Mouse (Mus musculus) cerebellum, postnatal 4 days (tissue): ENCODE measurements around the gene Il22ra1.
"Not testable (repeated sequence)": the region's sequence is repeated elsewhere in the genome, so short reads cannot be mapped to it uniquely, and the experiment has no call there.

Experiments used
- DNase-seq, 2 experiments: peaks; one replicate each; pipeline ENCODE4 v3.0.0; 2022; ENCODE audit warnings: low spot score in 2 of 2, mixed read lengths in 1 of 2

Il22ra1 gene

DNA sequence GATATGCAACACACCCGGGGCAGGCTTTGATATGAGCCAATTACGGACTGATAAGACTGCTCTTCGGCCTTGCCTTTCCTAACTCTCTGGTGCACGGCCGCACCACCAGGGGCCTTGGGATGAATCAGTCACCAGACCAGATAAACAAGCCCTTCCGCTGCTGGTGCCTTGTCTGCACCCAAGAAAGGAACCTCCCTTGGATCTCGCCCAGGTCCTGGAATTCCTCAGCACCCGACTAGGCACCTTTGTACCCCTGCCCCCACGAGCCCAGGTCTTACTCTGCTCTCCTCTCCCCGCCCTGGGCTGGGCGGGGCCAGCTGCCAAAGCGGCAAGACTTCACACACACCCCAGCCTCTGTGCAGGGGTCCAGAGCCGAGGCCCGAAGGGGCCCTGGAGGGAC lies at the start of gene Il22ra1:
Gene Il22ra1 (plus strand): TSS at position 356 of the 400 bp plus-strand sequence.
- no peak for DNase-seq

DNA sequence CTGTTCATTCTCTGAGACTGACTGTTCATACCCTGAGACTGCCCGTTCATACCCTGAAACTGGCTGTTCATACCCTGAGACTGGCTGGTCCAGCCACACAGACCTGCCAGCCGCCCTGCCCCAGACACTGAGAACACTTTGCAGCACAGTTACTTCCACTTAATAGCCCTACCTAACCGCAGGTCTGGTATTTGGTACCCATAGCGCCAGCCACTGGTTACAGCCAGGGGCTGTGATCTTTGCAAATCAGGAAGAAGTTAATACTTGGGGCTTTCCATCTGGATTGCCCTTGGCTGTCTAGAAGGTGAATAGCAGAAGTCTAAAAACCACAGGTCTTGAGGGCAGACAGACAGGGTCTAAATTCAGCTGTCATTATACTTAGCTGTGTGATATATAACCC lies 48.7 kb upstream of the Il22ra1 start:
- no peak for DNase-seq

DNA sequence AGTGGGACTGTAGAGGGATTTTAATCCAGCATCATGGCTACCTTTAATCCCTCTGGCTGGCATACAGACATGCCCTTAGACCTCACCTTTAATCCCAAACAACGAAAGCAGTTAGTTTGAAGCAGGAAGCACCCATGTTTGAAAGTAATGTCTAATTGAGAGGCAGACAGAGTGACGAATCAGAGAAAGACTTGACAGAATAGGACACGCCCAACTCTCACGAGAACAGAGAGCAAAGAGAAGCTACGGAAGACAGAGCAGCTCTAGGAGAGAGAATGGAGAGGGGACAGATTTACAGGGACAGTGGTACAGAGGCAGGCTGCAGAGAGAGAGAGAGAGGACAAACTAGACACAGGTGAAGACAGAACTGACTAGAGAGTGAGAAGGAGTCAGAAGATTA lies 46.2 kb upstream of the Il22ra1 start:
- no peak for DNase-seq

DNA sequence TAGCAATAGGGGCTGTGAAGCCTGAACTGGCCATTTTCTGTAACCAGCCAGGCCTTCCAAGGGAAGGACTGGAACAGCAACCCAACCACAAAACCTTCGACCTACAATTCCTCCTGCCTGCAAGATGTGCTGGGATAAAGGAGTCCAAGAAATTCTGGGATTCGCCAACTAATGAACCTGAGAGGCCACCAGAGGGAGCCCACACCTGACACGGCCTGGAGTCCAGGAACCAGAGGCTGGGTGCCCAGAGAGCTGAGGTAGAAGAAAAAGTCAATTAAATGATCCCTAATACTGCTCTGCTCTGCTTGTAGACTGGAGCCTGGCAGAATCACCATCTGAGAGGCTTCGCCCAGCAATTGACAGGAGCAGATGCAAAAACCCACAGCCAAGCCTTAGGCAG lies 44.4 kb upstream of the Il22ra1 start:
- DNase-seq, result peak in 1 of 2 experiments; percentile 30

DNA sequence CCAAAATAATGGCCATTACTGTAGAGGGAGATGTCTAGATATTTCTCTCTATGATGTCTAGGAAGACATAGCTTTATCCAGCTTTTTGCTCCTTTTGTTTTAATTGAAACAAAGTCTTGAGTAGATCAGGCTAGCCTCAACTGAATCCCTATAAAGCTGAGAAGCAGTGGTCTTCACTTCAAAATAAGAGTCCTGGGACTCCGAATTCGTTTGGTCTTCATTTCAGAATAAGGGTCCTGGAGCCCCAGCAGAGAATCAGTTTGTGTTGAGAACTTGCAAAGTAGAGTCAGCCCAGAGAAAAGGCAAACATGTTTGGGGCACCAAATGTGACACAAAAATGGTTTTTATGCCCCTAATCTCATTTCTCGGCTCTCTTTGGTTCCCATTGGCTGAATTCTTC lies 43.2 kb upstream of the Il22ra1 start:
- DNase-seq, result no peak

DNA sequence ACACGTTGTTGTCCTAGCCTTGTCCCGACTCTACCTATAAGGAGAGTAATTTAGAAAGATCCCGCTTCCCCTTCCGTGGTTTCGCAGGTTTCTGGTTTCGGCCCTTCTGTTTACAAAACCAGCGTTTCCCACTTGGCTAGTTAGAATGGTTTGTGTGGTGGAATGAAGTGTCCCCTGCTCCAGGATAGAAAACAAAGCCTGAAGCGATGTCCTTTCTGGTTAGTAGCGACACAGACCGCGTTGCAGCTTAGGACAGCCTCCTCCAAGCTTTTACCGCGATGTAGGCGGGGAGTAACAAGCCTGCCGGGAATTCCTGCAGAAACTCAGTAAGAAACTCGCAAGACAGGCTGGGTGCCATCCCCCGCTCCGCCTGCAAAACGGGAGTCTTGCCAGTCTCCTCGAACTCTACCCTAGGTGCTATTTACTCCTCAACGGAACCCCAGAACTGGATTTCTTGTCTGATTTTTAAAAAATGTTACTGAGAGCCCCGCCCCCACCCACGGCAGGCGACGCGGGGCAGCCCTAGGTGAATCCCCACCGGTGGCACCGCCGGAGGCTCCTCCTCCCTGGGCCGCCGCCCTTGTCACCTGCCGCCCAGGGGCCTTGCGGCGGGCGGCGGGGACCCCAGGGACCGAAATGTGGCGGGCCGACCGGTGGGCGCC lies 41.9 kb upstream of the Il22ra1 start, which contains the start of gene Ifnlr1:
Gene Ifnlr1 (plus strand): TSS at position 382 of the 662 bp plus-strand sequence.
- no peak for DNase-seq

DNA sequence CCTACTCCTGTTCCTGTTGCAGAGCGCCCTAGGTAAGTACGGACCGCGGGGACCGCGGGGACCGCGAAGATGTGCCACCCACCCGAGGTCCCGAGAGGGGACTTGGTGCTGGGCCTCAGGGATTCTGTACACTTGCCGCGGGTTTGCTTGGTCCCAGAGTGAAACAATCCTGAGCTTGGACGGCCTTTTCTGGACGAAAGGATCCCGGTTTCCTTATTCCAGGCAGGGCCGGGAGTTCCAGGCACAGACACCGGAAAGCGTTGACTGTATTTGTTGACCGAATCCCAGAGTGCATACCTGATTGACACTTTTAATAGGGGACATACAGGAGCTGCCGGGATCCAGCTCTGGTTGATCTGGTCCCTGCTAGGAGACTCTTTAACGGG lies 41.4 kb upstream of the Il22ra1 start:
- no peak for DNase-seq

DNA sequence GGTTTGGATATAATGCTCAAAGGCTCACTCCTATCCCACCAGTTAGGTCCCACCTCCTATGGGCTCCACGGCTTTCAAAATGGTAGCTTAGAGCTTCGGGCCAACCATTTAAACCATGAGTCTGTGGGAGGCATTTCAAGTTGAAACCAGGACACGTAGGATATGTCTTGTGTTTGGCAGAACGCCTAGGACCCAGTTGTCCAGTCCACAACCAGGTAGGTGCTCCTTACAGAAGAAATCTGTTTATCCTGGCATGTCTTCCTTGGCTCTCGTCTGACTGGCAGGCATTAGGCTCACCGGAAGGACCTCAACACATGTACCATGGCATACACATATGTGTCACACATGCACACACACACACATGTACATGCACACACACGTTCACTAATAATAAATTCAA lies 38.2 kb upstream of the Il22ra1 start:
- no peak for DNase-seq

DNA sequence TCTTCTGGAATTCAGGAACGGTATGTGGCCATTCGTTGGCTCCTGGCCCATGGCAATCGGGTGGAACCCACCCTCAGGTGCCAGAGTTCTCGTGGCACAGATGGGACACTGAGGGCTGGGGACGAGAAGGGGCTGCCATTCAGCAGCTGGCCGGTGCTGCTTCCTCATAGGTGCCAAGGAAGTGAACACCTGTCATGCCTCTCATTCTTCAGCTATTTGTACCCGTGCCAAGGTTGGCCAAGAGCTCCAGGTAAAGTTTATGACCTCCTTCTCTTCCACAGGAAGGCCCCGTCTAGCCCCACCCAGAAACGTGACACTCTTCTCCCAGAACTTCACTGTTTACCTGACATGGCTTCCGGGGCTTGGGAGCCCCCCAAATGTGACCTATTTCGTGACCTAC lies 37.7 kb upstream of the Il22ra1 start:
- no peak for DNase-seq

DNA sequence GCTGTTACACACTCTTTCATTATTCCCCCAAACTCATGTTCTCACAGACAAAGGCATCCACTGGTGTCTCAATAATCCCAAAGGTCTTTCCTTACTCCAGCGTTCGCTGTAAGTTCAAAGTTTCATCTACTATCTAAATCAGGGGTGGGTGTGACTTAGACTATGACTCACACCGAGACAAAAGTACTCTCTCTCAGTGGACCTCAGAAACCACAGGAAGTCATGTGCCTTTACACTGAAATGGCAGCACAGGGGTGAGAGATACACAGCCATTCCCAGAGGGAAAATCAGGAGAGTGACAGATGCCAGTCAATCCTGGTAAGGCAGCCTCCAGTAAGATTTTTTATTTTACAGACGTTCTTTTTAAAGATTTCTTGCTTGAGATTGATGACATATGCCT lies 35.1 kb upstream of the Il22ra1 start:
- no peak for DNase-seq

DNA sequence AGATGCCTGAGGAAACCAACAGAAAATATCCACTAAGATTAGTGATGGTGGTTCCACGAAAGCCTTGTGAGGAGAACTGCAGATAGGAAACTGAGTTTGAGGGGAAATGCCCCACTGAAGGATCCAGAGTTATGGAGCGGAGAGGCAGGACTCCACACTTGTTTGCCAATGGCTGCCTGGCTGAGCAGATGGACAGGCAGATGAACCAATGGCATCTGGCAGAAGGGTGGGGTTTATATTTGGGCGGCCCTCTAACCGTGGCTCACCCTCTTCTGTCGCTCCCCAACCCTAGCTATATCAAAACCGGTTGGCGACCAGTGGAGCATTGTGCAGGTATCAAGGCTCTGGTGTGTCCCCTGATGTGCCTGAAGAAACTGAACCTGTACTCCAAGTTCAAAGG lies 29.5 kb upstream of the Il22ra1 start:
- DNase-seq, result no peak

DNA sequence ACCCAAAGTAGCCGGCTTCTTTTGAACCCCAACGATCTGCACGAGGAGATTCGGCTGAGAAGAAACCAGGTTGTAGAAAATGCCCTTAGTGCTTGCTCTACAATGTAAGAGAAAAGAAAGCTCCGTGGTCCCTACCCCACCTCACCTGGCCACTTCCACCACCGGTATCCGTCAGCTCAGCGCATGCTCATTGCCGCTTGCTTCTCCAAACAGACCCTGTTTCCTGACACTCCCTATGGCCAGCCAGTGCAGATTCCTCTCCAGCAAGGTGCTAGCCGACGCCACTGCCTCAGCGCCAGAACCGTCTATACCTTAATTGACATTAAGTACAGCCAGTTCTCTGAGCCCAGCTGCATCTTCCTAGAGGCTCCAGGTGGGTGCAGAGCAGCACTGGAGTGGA lies 24.5 kb upstream of the Il22ra1 start:
- no peak for DNase-seq

DNA sequence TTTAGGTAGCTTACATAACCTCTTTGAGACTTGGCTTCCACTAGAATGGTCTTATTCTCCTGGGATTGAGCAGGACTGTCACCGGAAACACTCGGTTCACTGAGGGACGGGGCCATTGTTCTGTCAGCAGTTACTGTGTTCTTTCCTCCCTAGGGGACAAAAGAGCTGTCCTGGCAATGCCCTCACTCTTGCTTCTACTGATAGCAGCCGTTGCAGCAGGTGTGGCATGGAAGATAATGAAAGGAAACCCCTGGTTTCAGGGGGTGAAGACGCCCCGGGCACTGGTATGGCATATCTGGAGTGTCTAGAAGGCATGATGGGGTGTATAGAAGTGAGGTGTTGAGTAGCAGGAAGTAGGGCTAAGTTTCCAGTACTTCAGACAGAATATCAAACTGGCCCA lies 24.0 kb upstream of the Il22ra1 start:
- no peak for DNase-seq

DNA sequence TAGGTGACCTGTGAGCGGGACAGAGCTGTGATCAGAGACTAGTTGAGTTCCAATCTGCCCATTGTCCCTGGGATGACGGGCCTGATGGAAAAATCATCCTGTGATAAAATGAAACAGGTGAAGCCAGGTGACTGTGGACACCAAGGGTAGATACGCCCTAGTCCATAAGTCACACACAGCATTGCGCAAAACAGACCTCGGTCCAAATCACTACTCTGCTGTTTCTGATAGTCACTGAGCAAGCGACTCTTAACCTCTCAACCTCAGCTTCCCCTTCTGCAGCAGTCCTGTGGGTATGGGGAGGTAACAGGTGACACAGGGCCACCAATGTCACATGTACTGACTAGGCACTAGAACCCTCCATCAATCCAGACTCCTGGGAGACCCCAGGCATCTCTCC lies 21.9 kb upstream of the Il22ra1 start:
- no peak for DNase-seq

DNA sequence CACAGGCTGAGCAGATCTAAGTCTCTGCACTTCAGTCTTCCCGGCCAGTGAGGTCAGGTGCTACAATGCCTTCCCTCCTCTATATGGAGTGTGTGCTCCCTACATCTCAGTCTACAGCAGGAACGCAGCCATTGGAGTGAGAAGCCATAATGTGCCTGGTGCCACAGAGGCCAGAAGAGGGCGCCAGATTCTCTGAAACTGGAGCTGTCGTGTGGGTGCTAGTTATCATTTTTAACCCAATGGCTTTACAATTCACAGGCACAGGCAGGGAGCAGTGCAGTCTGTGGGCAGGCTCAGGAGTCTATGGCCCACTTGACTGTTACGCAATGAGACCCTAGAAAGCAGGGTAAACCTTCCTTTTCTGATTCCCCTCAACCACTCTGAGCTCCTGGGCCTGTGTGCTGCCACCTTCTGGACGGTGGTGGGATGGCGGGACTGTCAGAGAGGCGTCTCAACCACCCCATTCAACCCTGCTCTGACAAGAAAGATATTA lies 18.9 kb upstream of the Il22ra1 start:
- peak; percentile 65 to 83 for DNase-seq

DNA sequence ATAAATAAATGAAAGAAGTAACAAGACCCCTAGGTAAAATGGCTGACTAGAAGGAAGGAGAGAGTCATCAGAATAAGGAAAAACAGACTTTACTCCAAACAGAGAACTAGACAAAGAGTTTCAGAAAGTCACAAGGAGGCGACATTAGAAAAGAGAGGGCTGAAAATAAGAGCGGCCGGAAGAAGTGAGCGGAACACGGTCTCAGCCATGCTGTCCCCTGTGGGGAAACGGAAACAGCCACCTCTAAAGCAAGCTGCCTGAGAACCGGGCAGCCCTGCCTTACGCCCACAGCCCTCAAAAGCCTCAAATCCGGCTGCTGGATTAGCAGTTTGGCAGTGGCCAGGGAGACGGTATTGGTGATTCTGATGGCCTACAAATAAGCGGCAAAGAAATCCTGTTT lies 18.4 kb upstream of the Il22ra1 start:
- no peak for DNase-seq

DNA sequence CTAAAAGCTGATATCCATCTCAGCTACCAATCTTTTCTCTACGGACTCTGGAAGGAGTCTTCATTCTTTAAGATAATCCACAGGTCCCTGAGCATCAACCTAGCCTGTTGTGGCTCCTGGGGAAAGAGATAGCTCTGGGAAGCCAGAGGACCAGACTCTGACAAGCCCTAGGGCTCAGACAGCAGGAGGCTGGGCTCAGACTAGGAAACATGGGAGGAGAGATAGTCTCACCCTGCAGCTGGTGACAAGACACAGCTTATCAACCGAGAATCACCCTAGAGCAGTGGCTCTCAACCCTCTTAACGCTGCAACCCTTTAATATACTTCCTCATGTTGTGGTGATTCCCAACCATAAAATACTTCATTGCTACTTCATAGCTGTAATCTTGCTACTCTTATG lies 17.6 kb upstream of the Il22ra1 start:
- no peak for DNase-seq

DNA sequence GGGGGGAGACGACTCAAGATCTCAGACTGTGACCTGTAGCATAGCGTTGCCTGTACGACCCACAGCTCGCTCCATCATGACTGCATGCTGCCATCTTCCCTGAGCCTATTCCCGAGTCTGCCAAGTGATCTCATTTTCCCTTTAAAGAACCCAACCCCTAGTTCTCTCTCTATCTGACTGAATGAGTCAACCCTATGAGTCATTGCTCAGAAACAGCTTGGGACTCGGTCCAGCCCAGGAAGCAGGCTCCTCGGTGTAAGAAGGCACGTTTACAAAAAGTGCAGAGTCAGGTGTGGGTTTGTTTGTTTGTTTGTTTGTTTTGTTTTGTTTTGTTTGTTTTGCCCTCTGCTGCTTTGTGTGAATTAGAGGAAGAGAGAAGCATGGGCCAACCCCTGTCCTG lies 13.2 kb upstream of the Il22ra1 start:
- no peak for DNase-seq

DNA sequence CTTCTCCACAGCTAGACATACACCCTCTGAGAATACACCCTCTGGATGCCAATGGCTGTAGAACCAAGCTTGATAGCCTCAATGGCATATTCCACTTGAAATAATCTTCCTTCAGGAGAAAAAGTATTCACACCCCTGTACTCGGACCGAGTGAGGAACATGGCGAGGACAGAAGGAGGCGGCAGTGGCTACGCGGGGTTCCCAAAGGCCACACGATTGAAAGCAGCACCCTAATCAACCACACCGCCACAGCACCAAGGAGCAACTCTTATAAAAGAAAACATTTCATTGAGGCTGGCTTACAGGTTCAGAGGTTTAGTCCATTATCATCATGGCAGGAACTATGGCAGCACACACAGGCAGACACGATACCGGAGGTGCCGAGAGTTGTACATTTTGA lies 11.5 kb upstream of the Il22ra1 start:
- DNase-seq, result not testable (repeated sequence)

DNA sequence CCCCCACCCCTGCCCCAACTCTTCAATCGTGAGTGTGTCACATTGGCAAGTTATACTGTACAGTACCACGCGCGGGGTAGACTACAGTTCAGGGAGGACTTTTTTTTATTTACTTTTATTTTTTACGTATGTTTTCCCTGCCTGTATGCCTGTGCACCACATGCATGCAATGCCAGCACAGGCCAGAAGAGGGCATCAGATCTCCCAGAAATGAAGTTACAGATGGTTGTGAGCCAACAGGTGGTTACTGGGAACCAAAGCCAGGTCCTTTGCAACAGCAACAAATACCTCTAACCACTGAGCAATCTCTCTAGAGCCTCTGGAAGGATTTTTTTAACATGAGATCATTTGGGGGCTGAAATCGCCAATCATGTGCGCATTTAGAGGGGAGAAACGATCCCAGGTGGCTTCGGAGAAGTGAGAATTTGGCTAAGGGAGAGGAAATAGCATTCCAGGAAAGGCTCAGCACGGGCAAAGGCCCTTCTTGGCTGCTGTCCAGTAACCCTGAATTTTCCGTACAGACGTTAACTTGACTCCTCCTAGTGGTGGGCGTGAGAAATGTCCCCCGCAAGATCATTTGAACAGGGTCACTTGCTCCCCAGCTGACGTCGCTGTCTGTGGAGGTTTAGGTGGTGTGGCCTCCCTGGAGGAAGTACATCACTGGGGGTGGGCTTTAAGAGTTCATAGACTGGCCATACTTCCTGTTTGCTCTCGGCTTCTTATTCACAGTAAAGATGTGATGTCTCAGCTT lies 5.3 kb upstream of the Il22ra1 start:
- DNase-seq, result no peak

DNA sequence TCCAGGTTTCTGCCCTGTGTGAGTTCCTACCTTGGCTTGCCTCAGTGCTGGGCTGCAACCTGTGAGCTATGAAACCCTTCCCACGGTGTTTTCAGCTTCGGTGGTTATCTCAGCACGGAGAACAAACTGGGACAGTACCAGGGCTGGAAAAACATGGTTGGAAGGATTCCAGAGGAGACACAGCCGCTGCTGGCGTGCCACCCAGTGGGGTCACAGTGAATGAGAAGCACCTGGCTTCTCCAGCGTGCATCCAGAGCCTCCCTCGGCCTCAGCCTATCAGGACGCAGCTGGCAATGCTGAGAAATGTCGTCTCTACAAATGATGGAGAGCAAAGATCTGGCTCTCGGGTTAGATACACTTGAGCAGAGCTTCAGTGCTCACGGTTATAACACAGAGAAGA lies 1.6 kb upstream of the Il22ra1 start:
- DNase-seq, result no peak

DNA sequence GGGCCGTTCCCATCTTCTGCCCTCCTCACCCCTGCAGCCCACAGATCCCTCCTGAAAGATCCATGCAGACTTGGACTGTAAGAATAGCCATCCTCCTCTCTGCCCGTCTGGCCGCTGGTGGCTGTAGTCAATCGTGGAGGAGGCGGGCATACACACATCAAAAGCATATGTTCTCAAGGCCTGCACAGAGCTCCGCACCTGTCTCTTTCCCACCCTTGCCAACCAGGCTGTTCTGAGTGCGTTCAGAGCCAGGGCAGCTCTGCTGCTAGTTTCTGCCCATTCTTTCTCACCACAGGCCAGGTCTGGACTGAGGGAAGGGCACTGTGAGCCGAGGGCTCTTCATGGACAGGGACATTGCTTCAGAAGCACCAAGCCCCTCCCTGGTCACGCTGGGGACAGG lies 2.2 kb downstream of the Il22ra1 start:
- DNase-seq, result peak in 1 of 2 experiments; percentile 22

DNA sequence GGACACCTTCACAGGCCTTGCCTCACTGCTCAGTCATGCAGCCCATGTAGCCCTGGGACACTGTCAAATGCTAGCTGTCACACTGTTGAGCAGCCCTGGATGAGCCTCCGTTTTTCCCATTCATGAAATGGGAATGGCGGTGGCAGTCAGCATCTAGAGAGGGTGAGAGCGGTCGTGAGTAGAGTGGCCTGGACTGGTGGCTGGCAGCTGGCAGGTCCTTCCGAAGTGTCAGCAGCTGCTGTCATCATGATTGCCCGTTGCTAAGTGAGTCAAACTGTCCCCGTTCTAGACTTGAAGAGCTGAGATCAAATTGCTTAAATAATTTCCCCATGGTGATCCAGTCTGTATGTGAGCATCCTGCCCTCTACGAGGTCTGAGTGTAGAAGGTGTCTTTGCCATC lies 3.0 kb downstream of the Il22ra1 start:
- DNase-seq, result no peak
